In the genomic region with DNA sequence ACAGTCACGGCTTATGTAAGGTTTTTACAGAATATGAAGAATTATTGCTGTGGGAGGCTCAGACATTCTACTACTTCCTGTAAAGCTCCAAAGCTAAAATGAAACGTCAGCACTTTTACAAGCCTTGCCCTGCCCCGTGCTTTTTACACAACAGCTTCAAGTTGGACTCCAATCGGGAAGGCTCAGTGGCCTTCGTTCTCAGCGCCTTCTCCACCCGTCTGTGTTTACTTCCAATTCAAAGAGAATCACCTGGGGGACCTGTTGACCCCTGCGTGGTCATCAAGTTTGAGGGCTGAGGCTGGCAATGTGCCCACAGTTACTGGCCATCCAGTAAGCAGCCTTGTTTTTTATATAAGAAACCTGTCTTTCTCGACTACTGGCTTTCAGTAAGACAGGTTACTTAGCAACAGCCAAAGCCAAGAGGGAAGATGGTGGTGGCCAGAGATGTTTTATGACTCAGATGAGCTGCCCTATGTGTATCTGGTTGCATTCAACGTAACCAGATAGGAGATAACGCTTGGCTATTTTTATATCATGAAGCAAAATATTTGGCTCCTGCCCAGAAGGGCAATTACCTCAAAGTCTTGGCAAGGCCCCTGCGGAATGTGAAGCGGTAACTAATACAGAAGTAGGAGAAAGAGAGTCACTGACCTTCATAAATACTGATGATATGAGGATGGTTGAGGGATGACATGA, we compare ENCODE assay signal across 10 mouse cellular contexts. TPM values are rescaled to one million over a fixed set of nuclear protein-coding genes. Genes with fewer than 3 reads are reported as not detected.
DNase-seq lines count a peak whose midpoint lies in the region; ATAC-seq and TF ChIP-seq lines count a peak whose summit lies in the region.
"Had no signal": no experiment of that assay in that cellular context is flagged by ENCODE, and none has a peak within 500 bp of the region (broad histone marks: within the 10 kb centered on the region; RNA-seq: fewer than 3 reads in every experiment).

No protein-coding gene starts in this region.

- no peak for ATAC-seq in kidney, postnatal 0 days (replicated peaks; ENCODE audit: low FRiP score, low read depth)
- no peak for ATAC-seq in kidney, embryonic 14.5 days (ENCODE audit: low FRiP score, low TSS enrichment)
- ATAC-seq in forebrain, embryonic 16.5 days: no peak
- ATAC-seq in megakaryocyte, adult 5-6 weeks (ENCODE audit: poor library complexity, severe bottlenecking): no peak

- no peak overlapping the region for H3K27ac ChIP-seq in kidney, postnatal 0 days
- no peak overlapping the region for H3K27ac ChIP-seq in kidney, embryonic 14.5 days (ENCODE audit: low read depth, low read length)
- no peak overlapping the region for H3K27ac ChIP-seq in forebrain, embryonic 16.5 days (ENCODE audit: low read length)
- H3K27ac ChIP-seq: liver, embryonic 13.5 days; stomach, embryonic 15.5 days had no signal

- WGBS in kidney, postnatal 0 days: 34% methylated on average over 13 of the region's 13 CpGs
- 47% methylated on average over 13 of the region's 13 CpGs for whole genome bisulfite sequencing in kidney, embryonic 14.5 days
- 79% methylated on average over 13 of the region's 13 CpGs for WGBS in forebrain, embryonic 16.5 days

- H3K36me3 ChIP-seq in kidney, postnatal 0 days (ENCODE audit: insufficient read depth, low read length): no peaks in the 10 kb centered on the region
- H3K36me3 ChIP-seq in kidney, embryonic 14.5 days (ENCODE audit: control insufficient read depth, insufficient read depth, low read length): no peaks in the 10 kb centered on the region
- peaks cover 4% of the 10 kb centered on the region; the same call in 1 of the 2 replicates for H3K36me3 ChIP-seq in forebrain, embryonic 16.5 days (ENCODE audit: control insufficient read depth, insufficient read depth)
- H3K36me3 ChIP-seq: liver, embryonic 13.5 days; stomach, embryonic 15.5 days had no signal

- DNase-seq in kidney, postnatal 0 days (ENCODE audit: low spot score): peak; percentile 59
- peak; percentile 91 for DNase-seq in NIH3T3 (ENCODE audit: low read depth)
- DNase-seq in gastrocnemius, postnatal 10 days: peak; percentile 51
- peak; percentile 53 for DNase-seq in kidney, postnatal 14 days
- no peak for DNase-seq in thymus, postnatal 25 days
- DNase-seq: liver, embryonic 13.5 days had no signal

- no peak for TF ChIP-seq CTCF in kidney, postnatal 0 days (IDR thresholded peaks at IDR 0.05; ENCODE audit: low read depth)

- peaks cover 9% of the 10 kb centered on the region; the same call in 1 of the 2 replicates for H3K4me1 ChIP-seq in kidney, postnatal 0 days (replicated peaks; ENCODE audit: insufficient read depth, low read length)
- H3K4me1 ChIP-seq in kidney, embryonic 14.5 days (ENCODE audit: control insufficient read depth, insufficient read depth, low read length): peaks cover 19% of the 10 kb centered on the region; the same call in 1 of the 2 replicates
- H3K4me1 ChIP-seq in forebrain, embryonic 16.5 days (replicated peaks; ENCODE audit: control insufficient read depth, insufficient read depth, low read length): peaks cover 48% of the 10 kb centered on the region
- H3K4me1 ChIP-seq: liver, embryonic 13.5 days had no signal

- no peak overlapping the region for H3K4me2 ChIP-seq in kidney, postnatal 0 days (ENCODE audit: low read length)
- no peak overlapping the region for H3K4me2 ChIP-seq in kidney, embryonic 14.5 days (replicated peaks; ENCODE audit: low read depth, low read length)
- H3K4me2 ChIP-seq in forebrain, embryonic 16.5 days (ENCODE audit: low read length): no peak overlapping the region
- H3K4me2 ChIP-seq: liver, embryonic 13.5 days; stomach, embryonic 15.5 days had no signal

- no peaks in the 10 kb centered on the region for H3K27me3 ChIP-seq in kidney, postnatal 0 days (ENCODE audit: insufficient read depth, low read length)
- H3K27me3 ChIP-seq in kidney, embryonic 14.5 days (ENCODE audit: control insufficient read depth, insufficient read depth, low read length): no peaks in the 10 kb centered on the region
- H3K27me3 ChIP-seq in forebrain, embryonic 16.5 days (replicated peaks; ENCODE audit: control insufficient read depth, insufficient read depth, low read length): no peaks in the 10 kb centered on the region
- H3K27me3 ChIP-seq: liver, embryonic 13.5 days; stomach, embryonic 15.5 days had no signal

- no peak overlapping the region for H3K9ac ChIP-seq in kidney, postnatal 0 days (ENCODE audit: low read depth, low read length)
- H3K9ac ChIP-seq in kidney, embryonic 14.5 days (ENCODE audit: low read depth, low read length): no peak overlapping the region
- no peak overlapping the region for H3K9ac ChIP-seq in forebrain, embryonic 16.5 days (replicated peaks; ENCODE audit: low read depth, low read length)
- H3K9ac ChIP-seq: liver, embryonic 13.5 days; stomach, embryonic 15.5 days had no signal

- H3K4me3 ChIP-seq in kidney, postnatal 0 days (replicated peaks; ENCODE audit: low read depth, low read length): no peak overlapping the region
- no peak overlapping the region for H3K4me3 ChIP-seq in kidney, embryonic 14.5 days (ENCODE audit: low read length)
- no peak overlapping the region for H3K4me3 ChIP-seq in forebrain, embryonic 16.5 days (replicated peaks; ENCODE audit: low read length)
- H3K4me3 ChIP-seq: liver, embryonic 13.5 days; stomach, embryonic 15.5 days had no signal

- no peaks in the 10 kb centered on the region for H3K9me3 ChIP-seq in kidney, postnatal 0 days (replicated peaks; ENCODE audit: low read length)
- no peaks in the 10 kb centered on the region for H3K9me3 ChIP-seq in kidney, embryonic 14.5 days (ENCODE audit: control insufficient read depth, low read length)
- H3K9me3 ChIP-seq in forebrain, embryonic 16.5 days (ENCODE audit: control insufficient read depth, low read length): no peaks in the 10 kb centered on the region
- H3K9me3 ChIP-seq: liver, embryonic 13.5 days; stomach, embryonic 15.5 days had no signal

RNA-seq across cellular contexts. Expression of gene Nuak1, which starts 31.3 kb away (rescaled TPM):
- 2.3 and 2.4 TPM in 2 replicates for polyA plus RNA-seq in kidney, postnatal 0 days (2015; fragmentation: Nextera tagmentation; extraction: Ambion mirVana)
- 3.0 and 4.1 TPM in 2 replicates for polyA plus RNA-seq in kidney, embryonic 14.5 days (2014; fragmentation: Nextera tagmentation; extraction: Ambion mirVana)
- 10 to 100 TPM; 12.5 to 17.6 TPM for total RNA-seq in gastrocnemius, postnatal 10 days (2021)
- 12.5 and 15.7 TPM in 2 replicates for polyA plus RNA-seq in forebrain, embryonic 16.5 days (2015; fragmentation: Nextera tagmentation; extraction: Ambion mirVana)
- total RNA-seq in megakaryocyte, adult 5-6 weeks (2015): 0.05 and 0.29 TPM in 2 replicates
- total RNA-seq in megakaryocyte, adult 5-6 weeks (2017): 0.11 and 0.37 TPM in 2 replicates
